Mouse (Mus musculus): ENCODE results near the gene Phf20. TPM values are rescaled to one million over a fixed set of nuclear protein-coding genes. Genes with fewer than 3 reads are reported as not detected.

Phf20 gene
- polyA plus RNA-seq, 2 experiments: 19.5 to 69.0 TPM

- H3K9me3 ChIP-seq (ENCODE audit: control insufficient read depth, low read length): no peaks in the 10 kb centered on the region
- H3K4me2 ChIP-seq (replicated peaks; ENCODE audit: low read depth, low read length, severe bottlenecking): no peak overlapping the region
- H3K27ac ChIP-seq (replicated peaks; ENCODE audit: low read depth, low read length): no peak overlapping the region
- no peak overlapping the region for H3K4me3 ChIP-seq (replicated peaks; ENCODE audit: low read length)
- WGBS: 90% methylated on average over 2 of the region's 2 CpGs
- TF ChIP-seq POLR2A (IDR thresholded peaks at IDR 0.05; ENCODE audit: borderline replicate concordance, extremely low read depth, insufficient read depth, insufficient read length): no peak
- no peaks in the 10 kb centered on the region for H3K4me1 ChIP-seq (ENCODE audit: control insufficient read depth, insufficient read depth, low read length)
- ATAC-seq (ENCODE audit: low FRiP score, low read depth) (no peak), DNase-seq (ENCODE audit: low spot score) (no peak)
- H3K9ac ChIP-seq (ENCODE audit: low read depth, low read length, severe bottlenecking): no peak overlapping the region
- no peaks in the 10 kb centered on the region for H3K27me3 ChIP-seq (ENCODE audit: control insufficient read depth, insufficient read depth, low read length)
- peaks cover 47% of the 10 kb centered on the region for H3K36me3 ChIP-seq (ENCODE audit: control insufficient read depth, insufficient read depth, low read length)
These were observed 92.0 kb downstream of the Phf20 start for GRCm38 (mm10) chr2:156288222-156288621.

- Histone ChIP-seq H3K36me3 (ENCODE audit: control insufficient read depth, insufficient read depth, low read length) (peaks cover 61% of the 10 kb centered on the region), H3K27me3 (ENCODE audit: control insufficient read depth, insufficient read depth, low read length) (no peaks in the 10 kb centered on the region), H3K4me3 (replicated peaks; ENCODE audit: low read length) (no peak overlapping the region), H3K27ac (replicated peaks; ENCODE audit: low read depth, low read length) (no peak overlapping the region), H3K4me1 (ENCODE audit: control insufficient read depth, insufficient read depth, low read length) (no peaks in the 10 kb centered on the region), H3K9ac (ENCODE audit: low read depth, low read length, severe bottlenecking) (no peak overlapping the region), H3K9me3 (ENCODE audit: control insufficient read depth, low read length) (no peaks in the 10 kb centered on the region), H3K4me2 (replicated peaks; ENCODE audit: low read depth, low read length, severe bottlenecking) (no peak overlapping the region)
- no peak for TF ChIP-seq POLR2A (IDR thresholded peaks at IDR 0.05; ENCODE audit: borderline replicate concordance, extremely low read depth, insufficient read depth, insufficient read length)
- peak; percentile 79 for ATAC-seq (ENCODE audit: low FRiP score, low read depth)
- WGBS: 65% methylated on average over 2 of the region's 2 CpGs
- peak; percentile 23 for DNase-seq (ENCODE audit: low spot score)
These were observed 93.4 kb downstream of the Phf20 start for GRCm38 (mm10) chr2:156289552-156290160.

GRCm38 (mm10) chr2:156291998-156292397, 95.7 kb downstream of the Phf20 start:
- H3K27ac ChIP-seq (replicated peaks; ENCODE audit: low read depth, low read length): no peak overlapping the region
- ATAC-seq (ENCODE audit: low FRiP score, low read depth): no peak
- WGBS: 89% methylated on average over 1 of the region's 1 CpGs

GRCm38 (mm10) chr2:156295601-156296063, 99.4 kb downstream of the Phf20 start:
- Histone ChIP-seq H3K27ac (replicated peaks; ENCODE audit: low read depth, low read length) (no peak overlapping the region), H3K4me2 (replicated peaks; ENCODE audit: low read depth, low read length, severe bottlenecking) (no peak overlapping the region), H3K36me3 (ENCODE audit: control insufficient read depth, insufficient read depth, low read length) (peaks cover 78% of the 10 kb centered on the region), H3K4me3 (replicated peaks; ENCODE audit: low read length) (no peak overlapping the region), H3K9me3 (ENCODE audit: control insufficient read depth, low read length) (no peaks in the 10 kb centered on the region), H3K4me1 (ENCODE audit: control insufficient read depth, insufficient read depth, low read length) (no peaks in the 10 kb centered on the region), H3K9ac (ENCODE audit: low read depth, low read length, severe bottlenecking) (no peak overlapping the region), H3K27me3 (ENCODE audit: control insufficient read depth, insufficient read depth, low read length) (no peaks in the 10 kb centered on the region)
- ATAC-seq (ENCODE audit: low FRiP score, low read depth) (no peak), DNase-seq (ENCODE audit: low spot score) (no peak)
- TF ChIP-seq POLR2A (IDR thresholded peaks at IDR 0.05; ENCODE audit: borderline replicate concordance, extremely low read depth, insufficient read depth, insufficient read length): no peak
- 96% methylated on average over 2 of the region's 2 CpGs for WGBS

More at GRCm38 (mm10) chr2:156291998-156292397, 95.7 kb downstream of the Phf20 start:
- Histone ChIP-seq H3K9me3 (ENCODE audit: control insufficient read depth, low read length) (no peaks in the 10 kb centered on the region), H3K9ac (ENCODE audit: low read depth, low read length, severe bottlenecking) (no peak overlapping the region), H3K4me2 (replicated peaks; ENCODE audit: low read depth, low read length, severe bottlenecking) (no peak overlapping the region), H3K27me3 (ENCODE audit: control insufficient read depth, insufficient read depth, low read length) (no peaks in the 10 kb centered on the region), H3K36me3 (ENCODE audit: control insufficient read depth, insufficient read depth, low read length) (peaks cover 79% of the 10 kb centered on the region), H3K4me3 (replicated peaks; ENCODE audit: low read length) (no peak overlapping the region), H3K4me1 (ENCODE audit: control insufficient read depth, insufficient read depth, low read length) (no peaks in the 10 kb centered on the region)
- no peak for TF ChIP-seq POLR2A (IDR thresholded peaks at IDR 0.05; ENCODE audit: borderline replicate concordance, extremely low read depth, insufficient read depth, insufficient read length)
- DNase-seq (ENCODE audit: low spot score): no peak

GRCm38 (mm10) chr2:156296190-156296589, 99.9 kb downstream of the Phf20 start:
- no peak overlapping the region for H3K27ac ChIP-seq (replicated peaks; ENCODE audit: low read depth, low read length)
- H3K4me2 ChIP-seq (replicated peaks; ENCODE audit: low read depth, low read length, severe bottlenecking): no peak overlapping the region
- DNase-seq (ENCODE audit: low spot score) (no peak), ATAC-seq (ENCODE audit: low FRiP score, low read depth) (no peak)
- peaks cover 81% of the 10 kb centered on the region for H3K36me3 ChIP-seq (ENCODE audit: control insufficient read depth, insufficient read depth, low read length)
- H3K27me3 ChIP-seq (ENCODE audit: control insufficient read depth, insufficient read depth, low read length): no peaks in the 10 kb centered on the region
- 89% methylated on average over 3 of the region's 3 CpGs for WGBS
- TF ChIP-seq POLR2A (IDR thresholded peaks at IDR 0.05; ENCODE audit: borderline replicate concordance, extremely low read depth, insufficient read depth, insufficient read length): no peak
- H3K4me3 ChIP-seq (replicated peaks; ENCODE audit: low read length): no peak overlapping the region
- no peaks in the 10 kb centered on the region for H3K4me1 ChIP-seq (ENCODE audit: control insufficient read depth, insufficient read depth, low read length)
- no peaks in the 10 kb centered on the region for H3K9me3 ChIP-seq (ENCODE audit: control insufficient read depth, low read length)
- no peak overlapping the region for H3K9ac ChIP-seq (ENCODE audit: low read depth, low read length, severe bottlenecking)

Measured in limb, embryonic 14.5 days (tissue).